Mouse (Mus musculus): Measurements from ENCODE around the gene Dnaaf2.

DNA sequence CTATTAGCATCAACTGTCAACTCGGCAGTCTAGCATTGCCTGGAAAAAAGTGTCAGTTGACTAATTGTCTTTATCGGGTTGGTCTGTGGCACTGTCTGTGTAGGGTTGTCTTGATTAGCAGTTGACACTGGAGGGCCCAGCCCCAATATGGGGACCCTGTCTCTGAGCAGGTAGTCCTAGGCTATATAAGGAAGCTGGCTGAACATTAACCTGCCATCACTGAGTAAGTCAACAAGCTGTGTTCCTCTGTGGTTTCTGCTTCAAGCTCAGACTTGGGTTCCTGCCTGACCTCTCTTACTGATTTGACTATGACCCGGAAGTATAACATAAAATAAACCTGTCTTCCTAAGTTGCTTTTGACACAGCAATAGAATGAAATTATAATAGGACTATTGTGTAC, 22.3 kb downstream of the Dnaaf2 start:
- TF ChIP-seq CTCF (IDR thresholded peaks at IDR 0.05) (no peak), POLR2A (IDR thresholded peaks at IDR 0.05; ENCODE audit: insufficient read depth, low read depth, low read length) (no peak), EP300 (IDR thresholded peaks at IDR 0.05; ENCODE audit: insufficient read depth, low read depth, low read length) (no peak)
